ENCODE assay signal across 13 mouse cellular contexts in the genomic region with DNA sequence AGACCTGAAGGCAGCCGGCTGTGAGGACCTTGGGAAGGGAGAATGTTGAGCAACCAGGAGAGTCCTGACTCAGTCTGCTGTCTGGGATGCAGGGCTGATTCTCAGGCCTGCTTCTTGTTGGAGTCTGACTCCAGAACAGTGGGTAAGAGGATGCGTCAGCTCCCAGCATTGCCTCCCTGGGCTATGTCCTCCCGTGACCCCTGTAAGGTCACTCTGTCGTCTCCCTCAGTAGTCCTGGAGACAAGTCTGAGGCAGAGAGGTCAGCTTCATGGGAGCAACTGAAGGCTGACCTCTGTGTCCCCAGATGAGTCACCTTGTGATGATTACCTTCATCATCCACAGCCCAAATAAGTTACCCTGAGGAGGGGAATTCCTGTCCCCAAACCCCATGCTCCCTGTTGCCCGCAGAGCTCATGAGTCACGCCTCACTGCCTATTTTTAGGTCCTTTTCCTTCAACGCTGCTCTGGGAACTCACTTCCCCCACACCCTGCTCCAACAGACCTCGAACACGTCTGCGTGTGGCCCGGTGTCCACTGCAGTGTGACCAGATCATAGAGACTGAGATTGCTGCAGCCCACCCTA.
DNase-seq lines count a peak whose midpoint lies in the region; ATAC-seq lines count a peak whose summit lies in the region.
"Had no signal": no experiment of that assay in that cellular context is flagged by ENCODE, and none has a peak within 500 bp of the region (broad histone marks: within the 10 kb centered on the region; RNA-seq: fewer than 3 reads in every experiment).

No protein-coding gene starts in this region.

- DNase-seq in kidney, postnatal 10 days = no peak
- peak; percentile 87 for DNase-seq in NIH3T3 (ENCODE audit: low read depth)
- peak; percentile 99 for DNase-seq in fibroblast of lung, adult 2 months (ENCODE audit: low read depth)
- peak; percentile 31 to 44 for DNase-seq in heart, postnatal 14 days
- DNase-seq in spleen, postnatal 4 days (ENCODE audit: low spot score in 2 of 2) = no peak
- no peak for DNase-seq in kidney, postnatal 14 days
- DNase-seq in layer of hippocampus, adult 18-20 months (ENCODE audit: low spot score in 2 of 2) = no peak
- DNase-seq: cerebellum, adult 2 months had no signal

- no peak overlapping the region for H3K4me3 ChIP-seq in kidney, embryonic 14.5 days (ENCODE audit: low read length)
- H3K4me3 ChIP-seq: embryonic facial prominence, embryonic 12.5 days; lung, embryonic 15.5 days; stomach, embryonic 15.5 days had no signal

- H3K4me1 ChIP-seq in kidney, embryonic 14.5 days (ENCODE audit: control insufficient read depth, insufficient read depth, low read length) = peaks cover 5% of the 10 kb centered on the region; the same call in 1 of the 2 replicates
- H3K4me1 ChIP-seq: lung, embryonic 15.5 days; stomach, embryonic 15.5 days had no signal

- H3K27ac ChIP-seq in kidney, embryonic 14.5 days (ENCODE audit: low read depth, low read length) = no peak overlapping the region
- H3K27ac ChIP-seq: embryonic facial prominence, embryonic 12.5 days; lung, embryonic 15.5 days; stomach, embryonic 15.5 days had no signal

- WGBS in kidney, embryonic 14.5 days = 51% methylated on average over 11 of the region's 11 CpGs

- intact Hi-C loops in heart, postnatal 14 days (cut with DNase I) = no loop called here

- H3K9me3 ChIP-seq in kidney, embryonic 14.5 days (ENCODE audit: control insufficient read depth, low read length) = no peaks in the 10 kb centered on the region
- H3K9me3 ChIP-seq: embryonic facial prominence, embryonic 12.5 days; lung, embryonic 15.5 days; stomach, embryonic 15.5 days had no signal

- H3K9ac ChIP-seq in kidney, embryonic 14.5 days (ENCODE audit: low read depth, low read length) = no peak overlapping the region
- H3K9ac ChIP-seq: embryonic facial prominence, embryonic 12.5 days; lung, embryonic 15.5 days; stomach, embryonic 15.5 days had no signal

- peak; percentile 63; the same call in 1 of the 2 replicates for ATAC-seq in kidney, embryonic 14.5 days (ENCODE audit: low FRiP score, low TSS enrichment)
- ATAC-seq: forebrain, embryonic 16.5 days had no signal

- no peaks in the 10 kb centered on the region for H3K27me3 ChIP-seq in kidney, embryonic 14.5 days (ENCODE audit: control insufficient read depth, insufficient read depth, low read length)
- H3K27me3 ChIP-seq: embryonic facial prominence, embryonic 12.5 days; lung, embryonic 15.5 days; stomach, embryonic 15.5 days had no signal

- no peaks in the 10 kb centered on the region for H3K36me3 ChIP-seq in kidney, embryonic 14.5 days (ENCODE audit: control insufficient read depth, insufficient read depth, low read length)
- H3K36me3 ChIP-seq: embryonic facial prominence, embryonic 12.5 days; lung, embryonic 15.5 days; stomach, embryonic 15.5 days had no signal

- H3K4me2 ChIP-seq in kidney, embryonic 14.5 days (replicated peaks; ENCODE audit: low read depth, low read length) = no peak overlapping the region
- H3K4me2 ChIP-seq: embryonic facial prominence, embryonic 12.5 days; lung, embryonic 15.5 days; stomach, embryonic 15.5 days had no signal

Comparison
In these comparisons a context has a peak if more than half of its experiments do, and no peak if none do; other contexts are left out.
1. DNase-seq: peak in NIH3T3 (single experiment), fibroblast of lung, adult 2 months (single experiment) and heart, postnatal 14 days (2 of 2); none in kidney, postnatal 10 days (single experiment), spleen, postnatal 4 days (0 of 2), kidney, postnatal 14 days (single experiment) and layer of hippocampus, adult 18-20 months (0 of 2).